Mouse (Mus musculus) heart, postnatal 14 days (tissue): ENCODE results near the gene Agbl1. TPM values are rescaled to one million over a fixed set of nuclear protein-coding genes. Genes with fewer than 3 reads are reported as not detected.
"Not testable (repeated sequence)": the region's sequence is repeated elsewhere in the genome, so short reads cannot be mapped to it uniquely, and the experiment has no call there.

ENCODE experiments used
- DNase-seq, 2 experiments: peaks; one replicate each; pipeline ENCODE4 v3.0.0; 2021 to 2022
- intact Hi-C: fragments of 180-260 bp; cut with DNase I; formaldehyde crosslinking; loops from one replicate; pipeline ENCODE4 v1.15.1; 2025
- total RNA-seq, 2 experiments: library from RNA; stranded (reverse); gene quantifications; 2 replicates each; pipeline ENCODE4 v1.2.3; 2021

Agbl1 gene
- total RNA-seq, 2 experiments from 2014 or later: 0.26 to 0.49 TPM

DNA sequence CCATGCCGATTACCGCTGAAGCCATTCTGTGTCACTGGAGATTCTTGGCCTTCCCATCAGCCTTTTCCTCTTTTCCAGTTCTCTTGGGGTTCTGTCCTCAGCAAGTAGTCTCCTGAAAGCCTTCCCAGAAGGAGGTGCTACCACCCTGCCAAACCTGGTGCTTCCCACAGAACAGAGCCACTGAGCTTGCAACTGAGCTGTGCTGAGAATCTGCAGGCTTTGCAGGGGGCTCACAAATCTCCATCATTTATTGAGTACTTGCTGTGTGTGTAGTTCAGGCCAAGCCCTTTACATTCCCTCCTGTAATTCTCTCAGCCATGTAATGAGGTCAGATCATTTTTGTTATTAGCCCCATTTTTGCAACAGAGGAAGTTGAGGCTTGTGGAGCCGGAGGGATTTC, 322.2 kb downstream of the Agbl1 start:
- intact Hi-C loops: no loop called here
- no peak for DNase-seq

- intact Hi-C loops: no loop called here
Measured at GRCm38 (mm10) chr7:76560564-76561258, 331.0 kb downstream of the Agbl1 start.

DNA sequence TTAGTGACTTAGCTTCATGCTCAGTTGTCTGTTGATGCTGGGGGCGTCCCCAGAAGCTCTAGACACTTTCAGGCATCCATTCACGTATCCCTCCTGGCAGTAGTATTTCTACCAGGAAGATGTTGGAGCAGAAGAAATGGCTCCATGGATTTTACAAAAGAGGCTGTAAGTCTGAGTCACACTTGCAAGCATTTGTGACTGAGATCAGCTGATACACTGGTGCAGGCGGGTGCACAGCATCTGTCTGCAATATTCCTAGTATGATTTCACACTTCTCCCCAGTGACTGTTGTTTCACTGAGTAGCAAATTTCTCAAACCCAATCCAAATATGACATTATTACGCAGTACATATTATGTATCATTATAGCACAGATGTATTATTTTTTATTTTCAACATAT, 332.8 kb downstream of the Agbl1 start:
- intact Hi-C loops: no loop called here
- DNase-seq: no peak

More at GRCm38 (mm10) chr7:76560564-76561258, 331.0 kb downstream of the Agbl1 start:
- no peak for DNase-seq

DNA sequence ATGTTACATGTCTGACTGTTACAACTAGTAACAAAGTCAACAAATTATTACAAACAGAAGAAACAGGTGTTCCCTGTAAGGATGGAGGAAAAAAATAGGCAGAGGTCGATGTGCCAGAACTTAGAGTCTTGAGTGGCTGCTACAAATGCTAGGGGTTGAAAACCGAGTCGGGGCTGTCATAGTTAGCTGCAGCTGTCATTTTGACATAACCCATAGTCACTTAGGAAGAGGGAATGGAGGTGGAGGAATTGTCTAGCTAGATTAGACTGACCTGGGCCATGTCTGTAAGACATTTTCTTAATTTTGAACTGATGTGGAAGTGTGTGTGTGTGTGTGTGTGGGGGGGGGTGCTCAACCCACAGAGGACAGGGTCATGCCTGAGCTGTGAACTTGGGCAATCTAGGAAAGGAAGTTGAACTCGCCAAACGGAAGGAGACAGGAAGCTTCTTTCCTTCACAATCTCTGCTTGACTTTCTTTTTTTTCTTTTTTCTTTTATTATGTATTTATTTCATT, 364.9 kb downstream of the Agbl1 start:
- intact Hi-C loops: no loop called here
- no peak for DNase-seq

DNA sequence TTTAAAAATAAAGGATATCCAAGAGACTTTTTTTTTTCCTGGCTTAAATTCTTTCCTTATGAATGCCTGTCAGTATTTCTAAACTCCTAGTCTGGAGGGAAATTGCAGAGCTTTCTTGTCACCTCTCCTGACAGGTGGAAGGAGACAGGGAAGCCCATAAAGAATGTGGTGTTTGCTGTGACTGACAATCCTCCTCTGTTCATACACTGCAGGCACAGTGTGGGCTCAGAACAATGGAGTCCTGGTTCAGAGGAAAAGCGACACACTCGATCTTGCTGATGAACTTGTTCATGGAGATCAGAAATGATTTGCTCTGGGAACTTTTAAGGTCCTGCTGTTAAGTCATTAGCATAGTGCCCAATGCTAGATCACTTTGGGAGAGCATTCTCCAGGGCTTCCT, 368.1 kb downstream of the Agbl1 start:
- intact Hi-C loops: no loop called here
- DNase-seq: no peak

GRCm38 (mm10) chr7:76600050-76600690, 370.5 kb downstream of the Agbl1 start:
- intact Hi-C loops: no loop called here
- peak in 1 of 2 experiments; percentile 1 for DNase-seq

DNA sequence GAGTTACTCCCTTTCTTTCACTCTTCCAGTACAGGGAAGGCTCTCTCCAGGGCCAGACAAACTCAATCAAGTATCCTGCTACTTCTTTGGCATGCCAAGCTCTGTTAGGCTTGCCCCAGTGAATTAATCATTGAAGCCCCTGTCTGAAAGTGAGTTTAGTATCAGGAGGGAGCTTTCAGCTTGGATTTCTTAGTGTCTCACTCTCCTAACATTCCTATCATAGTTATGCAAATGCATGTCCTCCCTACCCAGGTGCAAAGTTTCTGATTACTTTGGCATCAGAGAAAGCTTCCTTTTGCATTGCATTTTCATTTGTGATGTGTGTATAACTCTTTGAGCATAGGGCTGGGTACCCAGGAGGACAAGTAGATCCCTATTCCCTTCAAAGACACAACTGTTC, 399.8 kb downstream of the Agbl1 start:
- DNase-seq: no peak
- intact Hi-C loops: no loop called here

DNA sequence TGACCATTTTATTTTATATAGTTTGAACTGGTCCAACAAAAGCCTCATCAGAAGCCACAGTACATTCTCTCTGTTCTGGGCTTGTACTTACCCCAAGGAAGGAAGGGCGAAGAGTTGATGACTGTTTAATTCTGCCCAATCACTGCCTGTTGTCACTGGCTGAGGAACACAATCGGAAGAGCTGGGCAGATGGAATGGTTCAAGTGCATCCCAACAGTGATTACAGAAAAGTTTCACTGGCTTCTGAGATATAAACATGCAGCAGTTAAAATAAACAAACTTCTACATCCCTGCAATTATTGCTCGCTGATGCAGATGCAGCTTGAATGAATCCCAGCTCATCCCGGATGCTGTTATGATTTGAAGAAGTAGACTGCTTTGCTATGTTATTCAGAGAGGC, 421.3 kb downstream of the Agbl1 start:
- DNase-seq: no peak

GRCm38 (mm10) chr7:76661072-76661471, 431.4 kb downstream of the Agbl1 start:
- intact Hi-C loops: no loop called here
- DNase-seq: peak; percentile 36 to 37

More for the DNA sequence above, 421.3 kb downstream of the Agbl1 start:
- intact Hi-C loops: no loop called here

DNA sequence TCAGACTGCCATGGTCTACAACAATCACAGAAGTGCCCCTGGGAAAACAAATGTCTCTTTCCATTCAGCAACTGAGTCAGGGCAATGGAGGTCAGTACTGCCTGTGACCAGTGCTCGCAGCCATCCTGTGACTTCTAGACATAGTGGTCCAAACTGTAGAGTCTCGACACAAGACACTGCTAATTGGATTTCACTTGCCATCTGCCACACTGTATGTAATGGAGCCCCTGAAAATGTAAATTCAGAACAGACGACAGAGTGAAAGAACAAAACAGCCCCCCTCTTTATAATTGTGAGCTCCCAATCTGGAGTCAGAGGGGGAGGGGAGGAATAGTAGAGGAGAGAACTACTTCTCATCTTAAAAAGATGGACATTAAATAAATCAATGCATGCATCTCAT, 445.2 kb downstream of the Agbl1 start:
- no peak for DNase-seq
- intact Hi-C loops: no loop called here

GRCm38 (mm10) chr7:76701224-76701623, 471.5 kb downstream of the Agbl1 start:
- intact Hi-C loops: no loop called here
- DNase-seq: no peak

DNA sequence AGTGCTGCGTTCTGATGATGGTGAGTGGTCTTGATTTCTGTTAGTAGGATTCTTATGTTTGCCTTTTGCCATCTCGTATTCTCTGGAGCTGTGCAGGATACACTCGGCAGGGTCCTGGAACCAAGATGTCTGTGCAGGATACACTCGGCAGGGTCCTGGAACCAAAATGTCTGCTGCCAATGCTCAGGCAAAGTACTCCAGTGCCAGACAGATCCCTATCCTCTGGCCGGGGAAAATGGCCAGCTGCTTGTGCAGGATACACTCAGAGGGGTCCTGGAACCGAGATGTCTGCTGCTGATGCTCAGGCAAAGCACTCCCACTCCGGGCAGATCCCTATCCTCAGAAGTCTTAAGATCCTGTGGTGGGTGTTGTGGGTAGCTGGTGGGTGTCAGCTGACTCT, 502.5 kb downstream of the Agbl1 start:
- DNase-seq, intact Hi-C loops: not testable (repeated sequence)

- no peak for DNase-seq
Measured at GRCm38 (mm10) chr7:76777237-76777855, 547.7 kb downstream of the Agbl1 start.

DNA sequence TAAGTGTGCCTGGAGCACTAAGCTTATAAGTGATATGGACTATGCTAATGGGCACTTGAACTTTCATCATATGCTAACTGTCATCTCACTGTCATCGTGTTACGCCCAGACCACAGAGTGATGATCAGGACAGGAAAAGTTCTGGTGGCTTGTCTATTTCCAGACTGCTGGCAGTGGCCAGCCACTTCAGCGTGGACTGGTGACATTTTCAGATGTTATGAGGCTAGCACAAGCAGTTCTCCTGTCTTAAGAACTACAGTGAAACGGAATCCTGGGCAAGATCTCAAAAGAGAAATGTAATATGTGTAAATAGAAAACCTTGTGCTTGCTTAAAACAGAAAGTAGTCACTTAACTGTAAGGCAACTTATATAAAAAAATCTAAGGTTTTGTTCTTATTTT, 550.8 kb downstream of the Agbl1 start:
- intact Hi-C loops: no loop called here
- DNase-seq: no peak

More at GRCm38 (mm10) chr7:76777237-76777855, 547.7 kb downstream of the Agbl1 start:
- intact Hi-C loops: no loop called here

DNA sequence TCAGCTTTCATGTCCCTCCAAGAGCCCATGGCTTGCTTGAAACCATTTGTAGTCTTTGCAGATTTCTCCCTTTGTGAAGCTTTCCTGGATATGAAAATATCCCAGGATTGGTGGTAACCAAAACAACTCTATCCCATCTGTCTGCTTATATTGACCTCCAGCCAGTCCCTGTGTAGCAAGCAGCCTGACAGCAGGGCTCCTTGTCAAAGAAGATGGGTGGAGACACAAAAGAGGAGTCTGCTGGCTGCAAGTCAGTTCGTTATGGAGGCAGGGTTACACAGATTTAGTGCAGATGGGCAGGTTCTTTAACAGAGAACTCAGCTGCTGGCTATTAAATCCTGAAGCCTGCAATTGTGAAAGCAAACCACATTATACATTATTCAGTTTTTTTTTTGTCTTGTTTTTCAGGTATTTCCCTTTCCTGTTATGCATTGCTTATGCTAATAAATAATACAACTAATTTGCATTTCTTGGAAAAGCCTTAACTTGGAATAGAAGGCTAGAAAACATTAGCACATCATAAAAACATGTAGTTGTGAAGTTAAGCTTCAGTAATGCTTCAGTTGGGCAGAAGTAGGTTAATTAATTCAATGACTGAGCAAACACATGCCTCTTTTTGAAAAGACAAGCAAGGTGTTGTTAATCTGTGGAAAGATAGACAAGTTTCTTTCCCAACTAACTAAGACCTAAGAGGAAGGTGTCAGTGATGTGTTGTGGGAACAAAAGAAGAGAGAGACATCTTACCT, 559.0 kb downstream of the Agbl1 start:
- peak in 1 of 2 experiments; percentile 13 for DNase-seq
- intact Hi-C loops: no loop called here

- DNase-seq: no peak
- intact Hi-C loops: no loop called here
Measured at GRCm38 (mm10) chr7:76790041-76790440, 560.4 kb downstream of the Agbl1 start.

DNA sequence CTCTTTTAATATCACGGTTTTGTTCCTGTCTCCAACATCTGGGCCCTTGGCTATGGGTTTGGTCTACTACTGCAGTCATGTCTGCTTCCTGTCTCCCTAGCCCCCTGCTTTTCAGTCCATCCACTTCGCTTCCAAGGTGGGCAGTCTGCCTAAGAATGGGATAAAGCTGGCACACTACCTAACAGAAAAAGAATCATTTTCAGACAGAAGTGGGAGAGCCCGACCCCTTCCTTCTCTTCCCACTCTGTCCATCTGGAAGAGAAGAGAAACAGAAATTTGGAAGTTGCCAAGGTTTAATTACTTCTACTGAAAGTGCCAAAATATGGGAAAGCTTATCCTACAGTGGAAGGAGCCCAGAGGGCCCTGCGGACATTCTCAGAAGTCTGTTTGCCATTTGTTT, 561.6 kb downstream of the Agbl1 start:
- peak; percentile 11 to 53 for DNase-seq
- intact Hi-C loops: no loop called here

GRCm38 (mm10) chr7:76810003-76810402, 580.3 kb downstream of the Agbl1 start:
- intact Hi-C loops: no loop called here
- DNase-seq: no peak

GRCm38 (mm10) chr7:76820571-76820970, 590.9 kb downstream of the Agbl1 start:
- intact Hi-C loops: no loop called here
- no peak for DNase-seq

GRCm38 (mm10) chr7:76842146-76842545, 612.5 kb downstream of the Agbl1 start:
- DNase-seq: no peak
- intact Hi-C loops: no loop called here
